Mouse (Mus musculus) layer of hippocampus, adult 11-12 months (tissue): ENCODE measurements at regions not wholly inside any gene's neighbourhood (a gene's known extent, or its start where the extent isn't known, plus 50 kb on each side); places are given as distances from the start of the nearest gene placed in this dataset.

Experiments used
- DNase-seq: peaks from one replicate; pipeline ENCODE4 v3.0.0; 2022; ENCODE audit warnings: low spot score

- no peak for DNase-seq
Observed at GRCm38 (mm10) chr13:6395562-6396223, 152.3 kb upstream of the Pitrm1 start.

- no peak for DNase-seq
Observed at GRCm38 (mm10) chr13:6397648-6398047, 150.3 kb upstream of the Pitrm1 start.

GRCm38 (mm10) chr13:6431821-6432220 lies 116.1 kb upstream of the Pitrm1 start:
- DNase-seq: no peak

- DNase-seq: no peak
Observed at GRCm38 (mm10) chr13:6446976-6447375, 101.0 kb upstream of the Pitrm1 start.

- no peak for DNase-seq
Observed at GRCm38 (mm10) chr13:6461363-6461762, 86.6 kb upstream of the Pitrm1 start.

- DNase-seq: no peak
Observed at GRCm38 (mm10) chr13:6465911-6466419, 82.0 kb upstream of the Pitrm1 start.

- peak; percentile 47 for DNase-seq
Observed at GRCm38 (mm10) chr13:6469446-6470227, 78.3 kb upstream of the Pitrm1 start.

GRCm38 (mm10) chr13:6470286-6471103 lies 77.5 kb upstream of the Pitrm1 start:
- no peak for DNase-seq

- DNase-seq: peak; percentile 79
Observed at GRCm38 (mm10) chr13:6471643-6472042, 76.3 kb upstream of the Pitrm1 start.

- no peak for DNase-seq
Observed at GRCm38 (mm10) chr13:6473401-6474190, 74.4 kb upstream of the Pitrm1 start.

GRCm38 (mm10) chr13:6479667-6480066 lies 68.3 kb upstream of the Pitrm1 start:
- DNase-seq: no peak

- DNase-seq: no peak
Observed at GRCm38 (mm10) chr13:6484418-6484817, 63.5 kb upstream of the Pitrm1 start.

- no peak for DNase-seq
Observed at GRCm38 (mm10) chr13:6487837-6488236, 60.1 kb upstream of the Pitrm1 start.

- no peak for DNase-seq
Observed at GRCm38 (mm10) chr13:6492916-6493619, 54.9 kb upstream of the Pitrm1 start.
